Mouse (Mus musculus) G1E (cell line): ENCODE measurements around the gene Cyp2d12. TPM values are rescaled to one million over a fixed set of nuclear protein-coding genes. Genes with fewer than 3 reads are reported as not detected.
"Not testable (repeated sequence)": the region's sequence is repeated elsewhere in the genome, so short reads cannot be mapped to it uniquely, and the experiment has no call there.

Source experiments
- ATAC-seq: 2 replicates; pipeline ENCODE4 v1.8.0; 2016; ENCODE audit warnings: mild to moderate bottlenecking; ENCODE audit not compliant: insufficient number of reproducible peaks, poor library complexity, low FRiP score, severe bottlenecking; ENCODE audit errors: extremely low read depth
- DNase-seq: peaks from one replicate; pipeline ENCODE4 v3.0.0; 2012; ENCODE audit warnings: low spot score
- H3K27me3 ChIP-seq: 2 replicates; pipeline ENCODE4 v1.6.1; 2012; ENCODE audit warnings: mild to moderate bottlenecking, low read length, inconsistent platforms; ENCODE audit not compliant: insufficient read depth
- H3K36me3 ChIP-seq: replicated peaks from 2 replicates; pipeline ENCODE3; 2012; ENCODE audit warnings: mild to moderate bottlenecking, inconsistent platforms
- H3K4me1 ChIP-seq: 2 replicates; pipeline ENCODE4 v1.6.1; 2012; ENCODE audit warnings: low read depth, low read length, inconsistent platforms, mixed read lengths; ENCODE audit not compliant: insufficient read depth
- H3K4me3 ChIP-seq: 2 replicates; pipeline ENCODE4 v1.5.1; 2012; ENCODE audit warnings: low read depth, mild to moderate bottlenecking, inconsistent platforms, low read length, moderate library complexity, mixed read lengths
- H3K9me3 ChIP-seq: replicated peaks from 2 replicates; pipeline ENCODE4 v1.6.1; 2012; ENCODE audit warnings: inconsistent platforms
- CTCF ChIP-seq: IDR thresholded peaks from 2 replicates; pipeline ENCODE4 v1.5.1; 2012; ENCODE audit warnings: low read depth, low read length, inconsistent platforms, mixed read lengths
- GATA1 ChIP-seq: IDR thresholded peaks from 2 replicates; pipeline ENCODE4 v1.6.1; 2012; ENCODE audit warnings: borderline replicate concordance, low read length, inconsistent platforms, mixed read lengths
- GATA2 ChIP-seq: IDR thresholded peaks from 2 replicates; pipeline ENCODE4 v1.6.1; 2012; ENCODE audit warnings: low read depth, low read length, inconsistent platforms, borderline replicate concordance
- POLR2AphosphoS5 ChIP-seq: IDR thresholded peaks from 2 replicates; pipeline ENCODE4 v1.6.1; 2012; ENCODE audit warnings: low read depth, low read length, inconsistent platforms; ENCODE audit not compliant: insufficient replicate concordance
- TAL1 ChIP-seq: conservative IDR thresholded peaks from 2 replicates; pipeline ENCODE4 v1.6.1; 2012; ENCODE audit warnings: low read depth, low read length, inconsistent platforms, mixed read lengths
- polyA plus RNA-seq: library from polyadenylated mRNA; stranded (reverse); fragments of >175 nt; gene quantifications from 2 replicates; pipeline ENCODE4 v1.2.3, GENCODE M21; 2012
- total RNA-seq, 2 experiments: library from RNA; stranded (forward) in 1 of 2; stranded (reverse) in 1 of 2; fragments of 200-1000 nt in 1 of 2; fragments of >200 nt in 1 of 2; fragmentation: Nextera tagmentation in 1 of 2; gene quantifications; 2 replicates each; pipeline ENCODE4 v1.2.3; 2014 to 2017

Gene Cyp2d12
- total RNA-seq (2014; fragmentation: Nextera tagmentation): not detected in 2 replicates
- total RNA-seq (2017): 0.11 TPM in 1 of 2 replicates, not detected in the other
- not detected in 2 replicates for polyA plus RNA-seq

GRCm38 (mm10) chr15:82554531-82555230, at the start of gene Cyp2d12:
Cyp2d12 (plus strand) TSS chr15:82555072.
- ATAC-seq: no peak
- H3K4me3 ChIP-seq: no peak within 1 kb of the TSS

DNA sequence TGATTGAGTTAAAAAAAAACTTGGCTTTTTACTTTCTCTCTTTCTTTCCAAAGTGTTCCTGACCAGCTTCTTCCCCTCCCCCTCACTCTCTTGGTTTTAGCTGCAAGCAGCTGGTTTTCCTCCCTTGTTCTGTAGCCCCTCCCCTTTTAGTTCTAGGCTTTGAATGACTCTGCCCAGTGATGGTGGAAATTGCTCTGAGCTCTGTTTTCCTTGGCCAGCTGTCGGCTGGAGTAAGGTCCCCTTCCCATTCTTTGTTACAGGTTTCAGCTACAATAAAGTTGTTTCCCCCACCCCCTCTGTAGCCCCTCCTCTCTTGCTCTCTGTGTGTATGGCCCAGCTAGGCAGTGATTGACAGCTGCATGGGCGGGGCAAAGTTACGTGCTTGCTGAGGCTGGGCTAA, 47.9 kb upstream of the Cyp2d12 start:
- TF ChIP-seq POLR2AphosphoS5: no peak
- TF ChIP-seq TAL1: no peak
- no peak for TF ChIP-seq GATA2
- TF ChIP-seq GATA1: no peak
- TF ChIP-seq CTCF: no peak
- ATAC-seq: no peak
- Histone ChIP-seq H3K27me3 (no peaks in the 10 kb centered on the region), H3K36me3 (no peaks in the 10 kb centered on the region), H3K4me3 (no peak overlapping the region), H3K9me3 (no peaks in the 10 kb centered on the region), H3K4me1 (no peaks in the 10 kb centered on the region)
- no peak for DNase-seq

More at GRCm38 (mm10) chr15:82554531-82555230, at the start of gene Cyp2d12:
- TF ChIP-seq GATA1 (no peak), TAL1 (no peak), GATA2 (no peak), POLR2AphosphoS5 (no peak), CTCF (no peak)
- DNase-seq: no peak
- H3K4me1 ChIP-seq: no peaks in the 10 kb centered on the region
- H3K9me3 ChIP-seq: peaks cover 8% of the 10 kb centered on the region; the same call in 1 of the 2 replicates
- H3K27me3 ChIP-seq: no peaks in the 10 kb centered on the region
- H3K36me3 ChIP-seq: no peaks in the 10 kb centered on the region

DNA sequence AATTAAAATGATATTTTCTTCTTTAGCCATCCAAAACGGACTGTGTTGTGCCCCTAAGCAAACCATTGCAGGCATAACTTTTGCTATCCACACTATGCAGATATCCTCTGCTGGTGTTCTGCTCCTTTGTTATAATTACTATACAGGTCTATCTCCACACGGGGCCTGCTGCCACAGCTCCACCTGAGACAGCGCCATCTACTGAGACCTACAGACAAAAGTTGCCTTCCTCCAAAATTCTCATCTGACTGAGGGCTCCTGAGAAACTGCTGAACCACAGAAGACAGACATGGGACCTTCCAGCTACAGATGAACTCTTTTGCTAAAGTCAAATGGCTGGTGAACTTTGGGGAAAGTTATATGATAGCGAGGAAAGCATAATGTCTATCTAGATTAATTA, 47.1 kb upstream of the Cyp2d12 start:
- ATAC-seq: not testable (repeated sequence)

DNA sequence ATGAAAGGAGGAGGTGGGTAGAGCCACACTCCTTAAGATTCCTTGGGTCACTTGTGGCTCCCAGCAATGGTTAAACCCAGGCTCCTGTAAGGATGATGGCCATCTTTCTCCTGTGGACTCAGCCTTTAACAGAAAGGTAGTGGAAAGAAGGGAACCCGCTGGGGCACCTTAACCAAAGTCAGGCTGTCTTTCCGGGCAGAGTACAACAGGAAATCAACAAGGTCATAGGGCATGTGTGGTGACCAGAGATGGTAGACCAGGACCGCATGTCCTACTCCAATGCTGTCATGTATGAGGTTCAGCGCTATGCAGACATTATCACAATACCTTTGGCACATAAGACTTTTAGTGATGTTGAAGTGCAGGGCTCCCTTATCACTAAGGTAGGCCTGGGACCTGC, 45.4 kb upstream of the Cyp2d12 start:
- ATAC-seq, H3K27me3 ChIP-seq, H3K36me3 ChIP-seq: not testable (repeated sequence)

More for the DNA sequence above, 47.1 kb upstream of the Cyp2d12 start:
- not testable (repeated sequence) for DNase-seq, H3K4me3 ChIP-seq, H3K27me3 ChIP-seq, H3K36me3 ChIP-seq, H3K9me3 ChIP-seq, H3K4me1 ChIP-seq

GRCm38 (mm10) chr15:82510500-82510899, 44.4 kb upstream of the Cyp2d12 start:
- DNase-seq, H3K9me3 ChIP-seq, ATAC-seq, H3K4me3 ChIP-seq, H3K36me3 ChIP-seq, H3K27me3 ChIP-seq, H3K4me1 ChIP-seq: not testable (repeated sequence)

More for the DNA sequence above, 45.4 kb upstream of the Cyp2d12 start:
- not testable (repeated sequence) for H3K4me3 ChIP-seq, H3K4me1 ChIP-seq, DNase-seq, H3K9me3 ChIP-seq

DNA sequence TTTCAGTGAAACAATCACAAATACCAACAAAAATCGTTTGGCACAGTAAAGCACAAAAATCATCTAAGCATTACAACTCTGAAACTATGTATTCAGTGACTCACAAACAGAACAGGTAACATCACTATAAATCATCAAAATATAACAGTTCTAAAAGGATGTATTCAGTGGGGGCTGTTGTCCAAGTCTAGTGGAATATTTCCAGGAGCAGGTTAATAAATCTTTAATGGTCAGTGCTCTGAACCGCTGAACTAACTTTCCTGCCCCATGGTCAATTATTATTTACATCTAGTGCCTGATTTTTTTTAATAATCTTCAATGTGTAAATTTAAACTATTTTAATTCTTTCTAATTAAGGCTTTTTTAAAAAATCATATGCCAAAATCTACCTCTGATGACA, 42.8 kb upstream of the Cyp2d12 start:
- not testable (repeated sequence) for H3K9me3 ChIP-seq, H3K36me3 ChIP-seq, H3K4me3 ChIP-seq, ATAC-seq, H3K4me1 ChIP-seq, H3K27me3 ChIP-seq, DNase-seq

- not testable (repeated sequence) for DNase-seq, H3K36me3 ChIP-seq, H3K9me3 ChIP-seq, ATAC-seq, H3K4me1 ChIP-seq, H3K27me3 ChIP-seq, H3K4me3 ChIP-seq
Measured at GRCm38 (mm10) chr15:82516174-82516573, 38.7 kb upstream of the Cyp2d12 start.

DNA sequence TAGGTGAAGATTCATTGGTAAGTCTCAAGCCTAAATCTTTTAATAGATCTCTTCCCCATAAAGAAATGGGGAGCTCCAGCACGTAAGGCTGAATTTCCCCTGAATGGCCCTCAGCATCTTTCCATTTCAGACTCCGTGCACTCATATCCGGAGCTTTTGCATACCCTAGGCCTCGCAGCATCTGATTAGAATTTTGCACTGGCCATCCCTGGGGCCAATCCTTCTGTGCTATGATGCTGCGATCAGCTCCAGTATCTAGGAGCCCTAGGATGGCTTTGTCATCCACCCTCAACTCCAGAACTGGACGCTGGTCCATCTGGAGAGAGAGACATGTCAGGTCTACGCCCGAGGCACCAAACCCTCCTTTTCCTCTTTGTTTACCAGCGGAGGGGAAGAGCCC, 27.5 kb upstream of the Cyp2d12 start:
- not testable (repeated sequence) for H3K4me1 ChIP-seq, H3K36me3 ChIP-seq, H3K27me3 ChIP-seq, H3K9me3 ChIP-seq, DNase-seq, H3K4me3 ChIP-seq, ATAC-seq

DNA sequence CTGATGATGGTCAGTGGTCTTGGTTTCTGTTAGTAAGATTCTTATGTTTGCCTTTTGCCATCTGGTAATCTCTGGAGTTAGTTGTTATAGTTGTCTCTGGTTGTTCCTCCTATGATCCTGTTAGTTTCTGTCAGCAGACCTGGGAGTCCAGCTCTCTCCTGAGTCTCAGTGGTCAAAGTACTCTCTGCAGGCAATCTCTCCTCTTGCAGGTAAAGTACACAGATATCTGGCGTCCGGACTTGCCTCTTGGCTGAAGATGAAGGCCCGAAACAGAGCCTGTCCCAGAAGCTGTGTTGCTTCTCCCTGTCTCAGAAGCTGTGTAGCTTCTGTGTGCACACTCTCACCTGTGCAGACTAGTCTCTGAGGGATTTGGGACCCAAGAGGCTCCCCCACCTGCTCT, 22.2 kb upstream of the Cyp2d12 start:
- not testable (repeated sequence) for H3K4me1 ChIP-seq, DNase-seq, H3K4me3 ChIP-seq, H3K36me3 ChIP-seq, H3K9me3 ChIP-seq, H3K27me3 ChIP-seq, ATAC-seq

GRCm38 (mm10) chr15:82542976-82543375, 11.9 kb upstream of the Cyp2d12 start:
- not testable (repeated sequence) for ATAC-seq, H3K4me1 ChIP-seq, H3K27me3 ChIP-seq

DNA sequence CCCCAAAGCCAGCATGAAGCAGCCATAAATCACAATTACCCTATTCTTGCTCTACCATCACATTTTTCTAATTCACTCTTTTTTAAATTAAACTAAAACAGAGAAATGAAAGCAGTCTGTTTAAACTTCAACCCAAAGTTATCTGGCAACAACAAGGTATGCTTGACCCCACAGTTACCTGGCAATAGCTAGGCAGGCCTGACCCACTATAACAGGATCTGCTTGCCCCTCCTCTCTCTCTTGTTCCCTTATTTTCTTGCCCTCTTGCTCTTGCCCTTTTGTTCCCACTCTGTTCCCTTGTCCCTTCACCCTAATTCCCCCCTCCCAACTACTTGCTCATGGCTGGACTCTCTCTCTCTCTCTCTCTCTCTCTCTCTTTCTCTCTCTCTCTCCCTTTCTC, 10.3 kb upstream of the Cyp2d12 start:
- not testable (repeated sequence) for H3K27me3 ChIP-seq, H3K9me3 ChIP-seq, H3K36me3 ChIP-seq, ATAC-seq, H3K4me3 ChIP-seq, H3K4me1 ChIP-seq, DNase-seq

More at GRCm38 (mm10) chr15:82542976-82543375, 11.9 kb upstream of the Cyp2d12 start:
- H3K4me3 ChIP-seq, H3K9me3 ChIP-seq, H3K36me3 ChIP-seq, DNase-seq: not testable (repeated sequence)
